Mouse (Mus musculus): ENCODE data around the gene Capn7.

Gene Capn7

DNA sequence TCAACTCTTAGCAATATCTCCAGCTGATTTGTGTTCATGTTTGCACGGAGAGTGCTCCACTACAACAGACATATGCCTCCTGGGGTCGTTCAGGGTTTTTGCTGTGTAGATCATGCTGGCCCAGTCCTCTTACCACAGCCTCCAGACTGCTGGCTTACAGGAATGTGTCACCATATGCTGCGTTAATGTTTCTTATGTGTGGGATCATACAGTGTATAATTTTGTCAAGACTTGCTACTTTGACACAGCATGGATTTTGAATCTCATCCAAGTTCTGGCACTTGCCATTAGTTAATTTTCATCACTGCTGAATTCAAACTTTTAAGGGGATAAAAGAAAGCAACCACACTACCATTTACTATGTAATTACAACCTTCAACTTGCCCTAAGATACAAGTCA lies 673 bp upstream of the Capn7 start:
- TF ChIP-seq GATA4 (IDR thresholded peaks at IDR 0.05; ENCODE audit: insufficient replicate concordance, low read length), result no peak

DNA sequence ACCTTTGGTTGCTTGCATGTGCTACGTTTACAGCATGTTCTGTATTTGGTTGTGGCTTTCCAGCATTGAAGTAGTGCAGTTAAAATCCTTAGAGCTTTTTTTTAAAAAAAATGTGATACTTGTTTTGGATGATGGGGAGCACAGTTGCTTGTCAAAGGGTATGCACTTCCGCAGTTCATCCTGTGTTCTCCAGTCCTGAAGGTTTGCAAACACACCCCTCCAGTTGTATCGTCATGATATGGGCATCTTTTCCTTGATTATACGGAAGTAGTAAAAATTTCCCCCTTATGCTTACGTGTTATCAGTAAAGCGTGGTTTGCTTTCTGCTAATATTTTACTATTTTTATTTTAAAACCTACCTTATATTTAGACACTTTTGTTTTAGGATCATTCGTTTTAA lies 968 bp downstream of the Capn7 start:
- no peak for TF ChIP-seq GATA4 (IDR thresholded peaks at IDR 0.05; ENCODE audit: insufficient replicate concordance, low read length)

DNA sequence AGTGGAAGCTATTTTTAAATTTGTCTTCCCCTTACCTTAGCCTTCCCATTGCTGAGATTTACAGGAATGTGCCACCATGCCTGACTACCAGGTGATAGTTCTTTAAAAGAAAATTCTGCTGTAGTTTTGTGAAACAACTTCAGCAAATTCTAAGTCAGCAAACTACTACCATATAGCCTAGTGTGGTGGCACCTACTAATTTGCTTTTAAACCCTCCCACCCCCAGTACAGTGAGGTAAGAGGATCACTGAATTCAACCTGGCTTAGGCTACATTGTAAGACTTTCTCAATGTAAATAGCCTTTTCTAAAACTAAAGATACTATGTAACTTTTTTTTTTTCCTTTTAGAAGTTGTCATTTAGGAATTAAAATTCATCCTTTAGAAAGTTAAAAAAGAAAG lies 1.5 kb downstream of the Capn7 start:
- TF ChIP-seq GATA4 (IDR thresholded peaks at IDR 0.05; ENCODE audit: insufficient replicate concordance, low read length), result no peak

DNA sequence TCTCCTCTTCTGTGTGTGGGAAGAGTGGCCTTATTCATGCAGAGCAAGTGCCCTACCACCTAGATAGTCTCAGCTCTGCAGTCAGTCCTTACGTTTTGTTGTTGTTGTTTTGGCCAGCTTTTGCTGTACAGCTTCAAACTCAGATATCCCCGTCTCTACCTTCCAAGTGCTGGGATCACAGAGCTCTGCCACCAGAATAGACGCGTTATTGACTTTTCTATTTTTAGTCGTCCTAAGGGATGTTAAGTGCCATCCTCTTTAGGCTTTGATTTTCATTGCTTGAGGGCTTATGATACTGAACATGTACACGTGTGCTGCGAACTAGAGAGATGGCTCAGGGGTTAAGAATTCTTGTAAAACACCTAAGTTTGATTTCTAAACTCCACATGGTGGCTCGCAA lies 6.8 kb downstream of the Capn7 start:
- TF ChIP-seq GATA4 (IDR thresholded peaks at IDR 0.05; ENCODE audit: insufficient replicate concordance, low read length), result no peak

GRCm38 (mm10) chr14:31345367-31345766 lies 8.9 kb downstream of the Capn7 start:
- no peak for TF ChIP-seq GATA4 (IDR thresholded peaks at IDR 0.05; ENCODE audit: insufficient replicate concordance, low read length)

GRCm38 (mm10) chr14:31362236-31362635 lies 25.8 kb downstream of the Capn7 start:
- no peak for TF ChIP-seq GATA4 (IDR thresholded peaks at IDR 0.05; ENCODE audit: insufficient replicate concordance, low read length)

GRCm38 (mm10) chr14:31364589-31364988 lies 28.2 kb downstream of the Capn7 start:
- TF ChIP-seq GATA4 (IDR thresholded peaks at IDR 0.05; ENCODE audit: insufficient replicate concordance, low read length), result no peak

- TF ChIP-seq GATA4 (IDR thresholded peaks at IDR 0.05; ENCODE audit: insufficient replicate concordance, low read length), result no peak
Observed at GRCm38 (mm10) chr14:31365350-31365749, 28.9 kb downstream of the Capn7 start.

DNA sequence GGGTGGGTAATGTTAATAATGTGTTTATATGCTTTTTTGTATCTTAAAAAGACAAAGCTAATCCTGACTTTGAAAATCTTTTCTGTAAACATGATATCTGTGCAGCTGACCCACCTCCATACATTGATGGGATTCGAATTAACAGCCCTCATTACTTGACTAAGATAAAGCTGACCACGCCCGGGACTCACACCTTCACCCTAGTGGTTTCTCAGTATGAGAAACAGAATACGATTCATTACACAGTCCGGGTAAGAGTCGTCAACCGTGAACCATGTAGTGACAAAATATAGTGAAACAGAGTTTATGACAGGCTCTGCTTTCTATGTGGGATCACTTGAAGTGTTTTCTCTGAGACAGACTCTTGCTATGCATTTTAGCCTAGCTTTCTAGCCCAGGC lies 31.5 kb downstream of the Capn7 start:
- TF ChIP-seq GATA4 (IDR thresholded peaks at IDR 0.05; ENCODE audit: insufficient replicate concordance, low read length), result no peak

GRCm38 (mm10) chr14:31369377-31369776 lies 32.9 kb downstream of the Capn7 start:
- TF ChIP-seq GATA4 (IDR thresholded peaks at IDR 0.05; ENCODE audit: insufficient replicate concordance, low read length), result no peak

DNA sequence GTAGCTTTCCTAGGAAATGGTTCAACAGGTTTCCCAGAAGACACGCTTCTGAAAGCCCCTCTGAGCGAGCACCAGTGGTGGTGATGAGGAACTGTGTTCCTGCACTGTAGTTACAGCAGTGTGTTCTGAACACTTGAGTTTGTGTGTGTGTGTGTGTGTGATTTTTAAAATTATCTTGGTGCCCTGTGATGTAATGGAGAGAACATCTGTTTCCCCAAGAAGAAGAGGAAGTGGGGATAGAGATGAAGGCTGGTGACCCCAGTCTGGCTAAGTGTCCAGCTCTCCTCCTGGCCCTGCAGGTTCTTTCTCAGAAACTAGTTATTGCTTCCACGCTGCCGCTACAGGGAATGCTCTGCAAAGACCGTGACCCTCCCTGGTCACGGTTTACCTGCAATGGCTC lies 38.0 kb downstream of the Capn7 start:
- no peak for TF ChIP-seq GATA4 (IDR thresholded peaks at IDR 0.05; ENCODE audit: insufficient replicate concordance, low read length)

GRCm38 (mm10) chr14:31376331-31376730 lies 39.9 kb downstream of the Capn7 start:
- TF ChIP-seq GATA4 (IDR thresholded peaks at IDR 0.05; ENCODE audit: insufficient replicate concordance, low read length), result no peak

- no peak for TF ChIP-seq GATA4 (IDR thresholded peaks at IDR 0.05; ENCODE audit: insufficient replicate concordance, low read length)
Observed at GRCm38 (mm10) chr14:31382276-31382675, 45.8 kb downstream of the Capn7 start.

GRCm38 (mm10) chr14:31383470-31384050 lies 47.1 kb downstream of the Capn7 start:
- TF ChIP-seq GATA4 (IDR thresholded peaks at IDR 0.05; ENCODE audit: insufficient replicate concordance, low read length), result no peak

GRCm38 (mm10) chr14:31384366-31385323 lies 48.2 kb downstream of the Capn7 start:
- TF ChIP-seq GATA4 (IDR thresholded peaks at IDR 0.05; ENCODE audit: insufficient replicate concordance, low read length), result 0 out of 2 replicates have a peak, but pooled peaks have one; percentile 36

- TF ChIP-seq GATA4 (IDR thresholded peaks at IDR 0.05; ENCODE audit: insufficient replicate concordance, low read length), result no peak
Observed at GRCm38 (mm10) chr14:31385406-31385805, 49.0 kb downstream of the Capn7 start.
